Mouse (Mus musculus): ENCODE data around the gene Rrh.
A peak's percentile ranks its signal among the peaks of the same experiment; 100 is the strongest.

The Rrh gene

GRCm38 (mm10) chr3:129822206-129822775 is at the start of gene Rrh:
TSS of gene Rrh (minus strand) at chr3:129822587.
- Histone ChIP-seq H3K27me3 (ENCODE audit: insufficient read depth, low read length) (no peaks in the 10 kb centered on the region), H3K9me3 (ENCODE audit: low read length) (no peaks in the 10 kb centered on the region), H3K4me3 (replicated peaks; ENCODE audit: low read length) (no peak within 1 kb of the TSS), H3K36me3 (ENCODE audit: insufficient read depth, low read length) (peaks cover 59% of the 10 kb centered on the region), H3K4me1 (replicated peaks; ENCODE audit: low read depth, low read length) (peaks cover 3% of the 10 kb centered on the region)
- TF ChIP-seq POU5F1 (IDR thresholded peaks at IDR 0.05; ENCODE audit: borderline replicate concordance, low read length) (no peak), NANOG (IDR thresholded peaks at IDR 0.05; ENCODE audit: borderline replicate concordance, low read length) (no peak), CTCF (conservative IDR thresholded peaks at IDR 0.05; ENCODE audit: low read length) (no peak)

- TF ChIP-seq CTCF (conservative IDR thresholded peaks at IDR 0.05; ENCODE audit: low read length) (peak; percentile 80), NANOG (IDR thresholded peaks at IDR 0.05; ENCODE audit: borderline replicate concordance, low read length) (no peak), POU5F1 (IDR thresholded peaks at IDR 0.05; ENCODE audit: borderline replicate concordance, low read length) (no peak)
- Histone ChIP-seq H3K4me3 (replicated peaks; ENCODE audit: low read length) (no peak overlapping the region), H3K9me3 (ENCODE audit: low read length) (no peaks in the 10 kb centered on the region), H3K27me3 (ENCODE audit: insufficient read depth, low read length) (no peaks in the 10 kb centered on the region), H3K36me3 (ENCODE audit: insufficient read depth, low read length) (no peaks in the 10 kb centered on the region), H3K4me1 (replicated peaks; ENCODE audit: low read depth, low read length) (peaks cover 9% of the 10 kb centered on the region; the same call in 1 of the 2 replicates)
Observed at GRCm38 (mm10) chr3:129863698-129864097, 41.3 kb upstream of the Rrh start.

- Histone ChIP-seq H3K36me3 (ENCODE audit: insufficient read depth, low read length) (no peaks in the 10 kb centered on the region), H3K27me3 (ENCODE audit: insufficient read depth, low read length) (no peaks in the 10 kb centered on the region), H3K4me1 (replicated peaks; ENCODE audit: low read depth, low read length) (peaks cover 9% of the 10 kb centered on the region; the same call in 1 of the 2 replicates), H3K4me3 (replicated peaks; ENCODE audit: low read length) (no peak overlapping the region), H3K9me3 (ENCODE audit: low read length) (peaks cover 10% of the 10 kb centered on the region; the same call in 1 of the 2 replicates)
- TF ChIP-seq NANOG (IDR thresholded peaks at IDR 0.05; ENCODE audit: borderline replicate concordance, low read length) (no peak), CTCF (conservative IDR thresholded peaks at IDR 0.05; ENCODE audit: low read length) (no peak)
Observed at GRCm38 (mm10) chr3:129862592-129862991, 40.2 kb upstream of the Rrh start.

- H3K9me3 ChIP-seq (ENCODE audit: low read length): no peaks in the 10 kb centered on the region
- H3K36me3 ChIP-seq (ENCODE audit: insufficient read depth, low read length): no peaks in the 10 kb centered on the region
- H3K4me1 ChIP-seq (replicated peaks; ENCODE audit: low read depth, low read length): peaks cover 5% of the 10 kb centered on the region; the same call in 1 of the 2 replicates
- TF ChIP-seq NANOG (IDR thresholded peaks at IDR 0.05; ENCODE audit: borderline replicate concordance, low read length) (no peak), CTCF (conservative IDR thresholded peaks at IDR 0.05; ENCODE audit: low read length) (no peak), POU5F1 (IDR thresholded peaks at IDR 0.05; ENCODE audit: borderline replicate concordance, low read length) (no peak)
- 0 out of 2 replicates have a peak, but pooled peaks cover 7% of the 10 kb centered on the region for H3K27me3 ChIP-seq (ENCODE audit: insufficient read depth, low read length)
- no peak overlapping the region for H3K4me3 ChIP-seq (replicated peaks; ENCODE audit: low read length)
Observed at GRCm38 (mm10) chr3:129846846-129847245, 24.5 kb upstream of the Rrh start.

DNA sequence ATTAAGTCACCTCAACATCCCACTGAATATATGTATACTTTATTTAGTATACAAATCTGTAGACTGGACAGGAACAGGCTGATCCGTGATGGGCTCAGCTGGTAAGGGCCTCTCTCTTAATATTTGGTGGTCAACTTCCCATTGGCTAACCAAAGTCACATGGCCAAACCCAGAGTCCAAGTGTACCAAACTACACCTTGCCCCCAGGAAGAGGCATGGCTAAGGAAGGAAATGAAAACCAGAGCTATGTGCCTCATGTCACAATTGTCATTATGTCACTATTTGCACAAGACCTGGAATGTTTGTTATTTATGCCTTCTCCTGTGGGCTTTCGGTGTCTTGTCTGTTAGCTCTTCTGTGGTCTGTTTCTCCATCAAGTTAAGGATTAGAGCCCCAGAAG is 23.5 kb upstream of the Rrh start:
- H3K9me3 ChIP-seq (ENCODE audit: low read length): no peaks in the 10 kb centered on the region

GRCm38 (mm10) chr3:129838017-129838416 is 15.6 kb upstream of the Rrh start:
- H3K9me3 ChIP-seq (ENCODE audit: low read length): no peaks in the 10 kb centered on the region
- H3K4me1 ChIP-seq (replicated peaks; ENCODE audit: low read depth, low read length): peaks cover 17% of the 10 kb centered on the region

More for the DNA sequence above, 23.5 kb upstream of the Rrh start:
- no peaks in the 10 kb centered on the region for H3K36me3 ChIP-seq (ENCODE audit: insufficient read depth, low read length)
- no peak overlapping the region for H3K4me3 ChIP-seq (replicated peaks; ENCODE audit: low read length)
- TF ChIP-seq CTCF (conservative IDR thresholded peaks at IDR 0.05; ENCODE audit: low read length): no peak
- no peak for TF ChIP-seq NANOG (IDR thresholded peaks at IDR 0.05; ENCODE audit: borderline replicate concordance, low read length)
- TF ChIP-seq POU5F1 (IDR thresholded peaks at IDR 0.05; ENCODE audit: borderline replicate concordance, low read length): no peak
- H3K4me1 ChIP-seq (replicated peaks; ENCODE audit: low read depth, low read length): peaks cover 5% of the 10 kb centered on the region; the same call in 1 of the 2 replicates
- H3K27me3 ChIP-seq (ENCODE audit: insufficient read depth, low read length): 0 out of 2 replicates have a peak, but pooled peaks cover 7% of the 10 kb centered on the region

DNA sequence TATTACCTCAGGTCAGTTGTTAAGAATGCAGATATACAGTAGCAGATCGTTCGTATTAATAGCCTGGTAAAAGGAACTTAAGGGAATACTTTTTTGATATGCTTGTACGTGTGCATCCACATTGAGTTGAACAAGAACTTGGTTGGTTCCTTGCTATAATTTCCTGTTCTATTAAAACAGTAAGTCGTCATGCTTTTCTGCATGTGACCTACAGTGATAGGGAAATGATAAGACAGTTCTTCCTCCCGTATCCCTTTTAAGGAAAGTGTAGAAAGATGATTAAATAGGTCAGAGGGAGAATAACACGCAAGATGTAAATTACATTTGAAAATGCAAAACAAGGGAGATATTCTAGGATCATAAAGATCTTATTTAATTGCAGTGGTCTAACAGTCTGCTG is 14.6 kb upstream of the Rrh start:
- Histone ChIP-seq H3K4me3 (replicated peaks; ENCODE audit: low read length) (no peak overlapping the region), H3K9me3 (ENCODE audit: low read length) (no peaks in the 10 kb centered on the region), H3K27me3 (ENCODE audit: insufficient read depth, low read length) (0 out of 2 replicates have a peak, but pooled peaks cover 3% of the 10 kb centered on the region), H3K4me1 (replicated peaks; ENCODE audit: low read depth, low read length) (peaks cover 17% of the 10 kb centered on the region), H3K36me3 (ENCODE audit: insufficient read depth, low read length) (no peaks in the 10 kb centered on the region)
- TF ChIP-seq POU5F1 (IDR thresholded peaks at IDR 0.05; ENCODE audit: borderline replicate concordance, low read length) (no peak), NANOG (IDR thresholded peaks at IDR 0.05; ENCODE audit: borderline replicate concordance, low read length) (no peak), CTCF (conservative IDR thresholded peaks at IDR 0.05; ENCODE audit: low read length) (no peak)

More at GRCm38 (mm10) chr3:129838017-129838416, 15.6 kb upstream of the Rrh start:
- Histone ChIP-seq H3K4me3 (replicated peaks; ENCODE audit: low read length) (no peak overlapping the region), H3K27me3 (ENCODE audit: insufficient read depth, low read length) (0 out of 2 replicates have a peak, but pooled peaks cover 4% of the 10 kb centered on the region), H3K36me3 (ENCODE audit: insufficient read depth, low read length) (no peaks in the 10 kb centered on the region)
- TF ChIP-seq CTCF (conservative IDR thresholded peaks at IDR 0.05; ENCODE audit: low read length) (no peak), NANOG (IDR thresholded peaks at IDR 0.05; ENCODE audit: borderline replicate concordance, low read length) (no peak), POU5F1 (IDR thresholded peaks at IDR 0.05; ENCODE audit: borderline replicate concordance, low read length) (no peak)

DNA sequence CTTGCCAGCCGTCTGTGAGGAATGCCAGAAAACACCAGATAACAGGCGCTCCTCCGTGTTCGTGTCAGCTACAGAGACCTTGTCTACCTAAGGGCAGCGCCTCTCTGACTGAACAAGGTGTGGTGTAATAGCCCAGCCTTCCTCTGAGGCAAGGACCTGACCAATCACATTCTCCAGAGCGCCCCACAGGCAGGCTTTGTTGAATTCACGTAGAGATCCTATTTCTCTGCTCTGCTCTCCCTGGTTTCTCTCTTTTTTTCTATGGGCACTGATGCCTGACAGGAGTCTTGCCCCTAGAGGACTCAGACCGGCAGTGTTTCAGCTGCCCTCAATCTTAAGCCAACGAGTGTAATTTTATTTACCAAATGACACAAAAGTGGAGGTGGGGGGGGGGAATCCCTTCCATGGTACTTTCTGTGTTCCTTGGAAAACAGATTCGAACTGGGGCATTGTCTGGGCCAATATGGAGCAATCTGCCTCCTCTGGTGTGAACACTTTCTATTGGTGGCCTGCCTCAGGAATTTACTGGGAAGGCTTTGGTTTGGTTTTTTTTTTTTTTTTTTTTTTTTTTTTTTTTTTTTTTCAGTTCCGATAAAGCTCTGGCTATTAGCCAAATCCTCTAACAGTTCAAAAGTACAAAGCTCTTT is 13.8 kb upstream of the Rrh start:
- H3K27me3 ChIP-seq (ENCODE audit: insufficient read depth, low read length): 0 out of 2 replicates have a peak, but pooled peaks cover 3% of the 10 kb centered on the region
- H3K36me3 ChIP-seq (ENCODE audit: insufficient read depth, low read length): no peaks in the 10 kb centered on the region
- H3K4me1 ChIP-seq (replicated peaks; ENCODE audit: low read depth, low read length): peaks cover 22% of the 10 kb centered on the region
- H3K4me3 ChIP-seq (replicated peaks; ENCODE audit: low read length): no peak overlapping the region
- TF ChIP-seq CTCF (conservative IDR thresholded peaks at IDR 0.05; ENCODE audit: low read length) (no peak), NANOG (IDR thresholded peaks at IDR 0.05; ENCODE audit: borderline replicate concordance, low read length) (no peak), POU5F1 (IDR thresholded peaks at IDR 0.05; ENCODE audit: borderline replicate concordance, low read length) (no peak)
- no peaks in the 10 kb centered on the region for H3K9me3 ChIP-seq (ENCODE audit: low read length)

Data from E14TG2a.4 (cell line).